Mouse (Mus musculus) cerebellum, adult 2 months (tissue): ENCODE measurements around the gene Anks4b. TPM values are rescaled to one million over a fixed set of nuclear protein-coding genes. Genes with fewer than 3 reads are reported as not detected.
A peak's percentile ranks its signal among the peaks of the same experiment; 100 is the strongest.

Experiments
- DNase-seq, 2 experiments: peaks; one replicate each; pipeline ENCODE4 v3.0.0; 2021
- H3K27ac ChIP-seq: fragments of 200-500 bp; 2 replicates; pipeline ENCODE4 v1.5.1; 2012; ENCODE audit warnings: low read length, control low read depth, inconsistent platforms; ENCODE audit not compliant: insufficient read depth
- H3K27me3 ChIP-seq: fragments of 200-500 bp; 2 replicates; pipeline ENCODE4 v1.6.1; 2012; ENCODE audit warnings: inconsistent platforms, mild to moderate bottlenecking, low read length, moderate library complexity; ENCODE audit not compliant: control insufficient read depth, insufficient read depth
- H3K4me1 ChIP-seq: fragments of 200-500 bp; 2 replicates; pipeline ENCODE4 v1.6.1; 2011; ENCODE audit warnings: low read length; ENCODE audit not compliant: control insufficient read depth, insufficient read depth
- H3K4me3 ChIP-seq: fragments of 200-500 bp; replicated peaks from 2 replicates; pipeline ENCODE3; 2011; ENCODE audit warnings: mild to moderate bottlenecking, low read depth, low read length, control low read depth; ENCODE audit not compliant: insufficient read depth
- CTCF ChIP-seq: fragments of 200-500 bp; IDR thresholded peaks from 2 replicates; pipeline ENCODE4 v1.5.1; 2011; ENCODE audit warnings: low read depth, mild to moderate bottlenecking, control low read depth, low read length, moderate library complexity, borderline replicate concordance; ENCODE audit not compliant: insufficient read depth
- POLR2A ChIP-seq: fragments of 200-500 bp; IDR thresholded peaks from 2 replicates; pipeline ENCODE4 v1.6.1; 2011; ENCODE audit warnings: low read length, control low read depth, borderline replicate concordance; ENCODE audit not compliant: insufficient read depth
- WGBS: fragments of 180-500 bp; shearing (Covaris S2); methylation state at CpG from one replicate; pipeline ENCODE4 v1.1.7; 2018; 5-methylcytosine and 5-hydroxymethylcytosine counted together
- polyA plus RNA-seq: library from polyadenylated mRNA; depleted of rRNA; stranded (reverse); fragments of >200 nt; gene quantifications from 2 replicates; pipeline ENCODE4 v1.2.3, GENCODE M21; 2012

Gene Anks4b
- polyA plus RNA-seq, 1 experiment = not detected

DNA sequence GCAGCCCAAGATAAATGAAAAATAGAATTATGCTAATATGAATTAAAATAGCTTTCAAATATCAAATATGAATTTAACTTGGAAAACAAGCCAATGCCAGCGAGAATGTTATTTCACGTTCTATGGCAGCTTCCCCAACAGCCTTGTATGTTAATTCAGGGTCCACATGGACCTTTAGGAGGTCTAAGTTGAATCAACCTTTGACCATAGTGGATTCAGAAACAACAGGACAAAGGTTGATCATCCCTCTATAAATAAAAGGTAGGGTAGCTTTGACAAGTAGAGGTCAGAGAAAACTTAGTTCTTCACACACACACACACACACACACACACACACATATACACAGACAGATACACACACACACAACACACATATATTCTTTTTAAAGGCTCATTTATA, 22.8 kb upstream of the Anks4b start:
- no peak overlapping the region for H3K27ac ChIP-seq
- peaks cover under 1% of the 10 kb centered on the region; the same call in 1 of the 2 replicates for H3K4me1 ChIP-seq
- H3K4me3 ChIP-seq = no peak overlapping the region
- WGBS = 85% methylated on average over 2 of the region's 2 CpGs
- no peak for DNase-seq
- no peaks in the 10 kb centered on the region for H3K27me3 ChIP-seq
- no peak for TF ChIP-seq CTCF
- no peak for TF ChIP-seq POLR2A

DNA sequence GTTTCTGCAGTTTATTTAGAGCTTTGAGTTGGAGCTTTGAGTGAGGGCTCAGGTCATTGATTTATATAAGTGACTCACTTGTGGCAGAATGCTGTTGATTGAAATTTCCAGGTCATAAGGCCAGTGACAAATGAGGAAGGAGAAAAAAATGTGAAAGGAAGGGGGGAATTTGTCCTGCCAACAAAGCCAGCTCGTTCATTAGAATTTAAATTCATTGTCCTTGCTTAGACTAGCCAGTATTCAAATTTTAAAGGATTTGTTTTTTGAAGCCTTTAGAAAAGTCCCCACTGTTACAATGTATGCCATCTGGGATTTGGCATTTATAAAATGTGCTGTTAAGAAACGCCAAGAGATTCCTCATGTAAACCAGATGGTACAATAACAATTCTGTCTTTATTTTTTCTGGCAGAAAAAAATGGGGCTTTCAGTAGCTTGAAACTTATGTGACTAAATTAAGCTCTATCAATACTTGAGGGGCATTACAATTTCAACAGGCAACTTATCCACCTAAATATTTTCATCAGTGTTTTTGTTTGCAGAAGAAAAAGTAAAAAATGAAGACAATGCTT, 16.7 kb upstream of the Anks4b start:
- Histone ChIP-seq H3K27ac (no peak overlapping the region), H3K27me3 (no peaks in the 10 kb centered on the region), H3K4me1 (peaks cover 12% of the 10 kb centered on the region), H3K4me3 (no peak overlapping the region)
- DNase-seq = peak in 1 of 2 experiments; percentile 63
- 8% methylated on average over 2 of the region's 2 CpGs for WGBS
- TF ChIP-seq POLR2A = no peak
- no peak for TF ChIP-seq CTCF

DNA sequence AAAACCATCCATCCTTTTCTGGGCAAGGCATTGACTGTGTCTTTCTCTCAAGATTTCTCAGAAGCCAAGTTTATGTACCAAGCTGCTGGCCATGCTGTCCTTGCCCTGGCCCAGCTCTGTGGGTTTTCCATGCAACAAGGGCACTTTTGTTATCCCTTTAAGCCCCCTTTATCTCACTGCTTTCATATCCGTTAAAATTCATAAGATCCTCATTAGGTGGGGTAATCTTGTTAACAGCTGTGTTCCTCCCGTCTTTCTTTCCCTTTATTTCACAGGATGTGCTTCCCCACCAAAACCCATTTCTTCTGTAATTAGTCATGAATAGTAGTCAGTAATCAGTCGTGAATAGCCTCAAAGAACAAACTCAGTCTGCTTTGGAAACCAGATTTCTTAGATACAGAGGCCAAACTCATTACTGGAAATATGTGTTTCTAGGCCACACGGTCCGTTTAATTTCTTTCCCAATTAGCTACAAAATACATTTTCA, 16.0 kb upstream of the Anks4b start:
- Histone ChIP-seq H3K27ac (no peak overlapping the region), H3K4me3 (no peak overlapping the region), H3K4me1 (peaks cover 12% of the 10 kb centered on the region), H3K27me3 (no peaks in the 10 kb centered on the region)
- TF ChIP-seq POLR2A (no peak), CTCF (no peak)
- DNase-seq = peak in 1 of 2 experiments; percentile 7
- 61% methylated on average over 5 of the region's 5 CpGs for WGBS

DNA sequence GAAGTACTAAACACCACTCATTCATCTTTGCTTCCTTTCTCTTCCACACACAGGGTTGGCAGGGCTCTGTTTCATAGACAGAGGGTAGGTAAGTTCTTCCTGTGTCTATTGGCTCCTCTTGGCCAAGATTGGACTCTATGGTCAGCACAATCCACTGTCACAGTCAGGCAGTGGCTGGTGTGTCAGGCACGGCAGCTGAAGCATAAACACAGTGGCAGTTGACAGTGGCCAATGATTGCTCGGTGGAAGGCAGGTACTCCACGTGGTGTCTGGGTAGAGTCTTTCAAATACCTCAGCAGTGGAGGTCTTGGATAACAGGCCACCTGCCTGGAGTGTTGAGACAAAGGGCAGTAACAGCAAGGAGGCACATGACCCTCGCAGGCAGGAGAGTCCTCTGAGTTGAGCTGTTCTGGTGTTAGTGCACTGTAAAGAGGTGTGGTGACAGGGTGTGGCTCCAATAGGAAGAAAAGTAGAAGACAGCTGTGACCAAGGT, 15.5 kb upstream of the Anks4b start:
- H3K27ac ChIP-seq = no peak overlapping the region
- peak in 1 of 2 experiments; percentile 5 for DNase-seq
- H3K4me3 ChIP-seq = no peak overlapping the region
- H3K4me1 ChIP-seq = peaks cover 12% of the 10 kb centered on the region
- no peaks in the 10 kb centered on the region for H3K27me3 ChIP-seq
- no peak for TF ChIP-seq POLR2A
- TF ChIP-seq CTCF = no peak
- 59% methylated on average over 4 of the region's 4 CpGs for WGBS

DNA sequence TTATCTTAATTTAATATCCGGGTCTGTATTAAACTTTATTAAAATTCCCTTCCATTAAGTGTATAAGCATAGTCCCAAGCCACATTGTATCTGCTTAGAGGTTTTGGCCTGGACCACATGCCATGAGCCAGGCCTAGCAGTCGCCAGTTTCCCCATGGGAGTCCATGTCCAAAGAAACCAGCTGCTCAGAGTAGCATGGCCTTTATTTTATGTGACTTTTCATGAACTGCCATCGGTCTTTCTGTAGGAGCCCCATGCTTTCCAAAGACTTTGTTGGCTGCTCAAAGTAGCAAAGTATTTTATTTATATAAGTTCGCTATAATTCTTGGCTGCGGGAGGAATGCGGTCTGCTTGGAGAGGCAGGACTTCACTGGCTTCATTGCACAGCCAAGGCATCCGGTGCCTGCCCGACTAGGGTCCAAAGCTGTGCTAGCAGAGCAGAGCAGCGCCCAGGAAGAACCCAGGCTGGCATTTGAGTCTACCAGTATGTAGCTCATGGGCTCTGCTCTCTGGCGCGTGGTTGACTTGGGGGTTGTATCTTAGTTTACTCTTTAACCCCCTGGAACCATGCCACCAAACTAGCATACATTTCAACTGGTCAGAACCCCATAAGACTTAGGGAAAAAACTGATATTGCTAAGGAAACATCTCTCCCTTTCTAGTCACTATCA, 9.9 kb upstream of the Anks4b start:
- Histone ChIP-seq H3K4me1 (no peaks in the 10 kb centered on the region), H3K27ac (no peak overlapping the region), H3K4me3 (no peak overlapping the region), H3K27me3 (no peaks in the 10 kb centered on the region; the same call in 1 of the 2 replicates)
- no peak for TF ChIP-seq POLR2A
- no peak for TF ChIP-seq CTCF
- DNase-seq = no peak
- 41% methylated on average over 11 of the region's 11 CpGs for WGBS

DNA sequence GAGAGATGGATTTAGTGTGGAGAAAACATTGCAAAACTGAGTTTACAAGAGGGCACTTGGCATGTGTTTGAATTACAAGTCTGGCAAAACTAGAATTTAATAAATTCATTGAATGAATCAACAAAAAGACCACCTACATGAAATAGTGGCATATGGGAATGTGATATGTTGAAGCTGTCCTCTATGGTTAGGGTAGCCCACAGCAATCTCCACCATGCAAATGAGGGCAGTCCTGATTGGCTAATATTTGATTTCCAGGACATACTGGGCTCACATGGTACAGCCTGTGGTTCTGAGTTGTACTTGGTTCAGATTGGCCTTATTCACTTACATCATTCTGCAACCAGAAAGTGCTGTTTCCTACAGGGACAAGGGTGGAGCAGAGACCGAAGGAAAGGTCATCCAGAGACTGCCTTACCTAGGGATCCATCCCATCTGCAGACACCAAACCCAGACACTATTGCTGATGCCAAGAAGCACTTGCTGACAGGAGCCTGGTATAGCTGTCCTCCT, 1.4 kb upstream of the Anks4b start:
- no peaks in the 10 kb centered on the region for H3K27me3 ChIP-seq
- H3K27ac ChIP-seq = no peak overlapping the region
- no peak overlapping the region for H3K4me3 ChIP-seq
- 100% methylated on average over 1 of the region's 1 CpGs for WGBS
- DNase-seq = no peak
- TF ChIP-seq POLR2A (no peak), CTCF (no peak)
- H3K4me1 ChIP-seq = no peaks in the 10 kb centered on the region

DNA sequence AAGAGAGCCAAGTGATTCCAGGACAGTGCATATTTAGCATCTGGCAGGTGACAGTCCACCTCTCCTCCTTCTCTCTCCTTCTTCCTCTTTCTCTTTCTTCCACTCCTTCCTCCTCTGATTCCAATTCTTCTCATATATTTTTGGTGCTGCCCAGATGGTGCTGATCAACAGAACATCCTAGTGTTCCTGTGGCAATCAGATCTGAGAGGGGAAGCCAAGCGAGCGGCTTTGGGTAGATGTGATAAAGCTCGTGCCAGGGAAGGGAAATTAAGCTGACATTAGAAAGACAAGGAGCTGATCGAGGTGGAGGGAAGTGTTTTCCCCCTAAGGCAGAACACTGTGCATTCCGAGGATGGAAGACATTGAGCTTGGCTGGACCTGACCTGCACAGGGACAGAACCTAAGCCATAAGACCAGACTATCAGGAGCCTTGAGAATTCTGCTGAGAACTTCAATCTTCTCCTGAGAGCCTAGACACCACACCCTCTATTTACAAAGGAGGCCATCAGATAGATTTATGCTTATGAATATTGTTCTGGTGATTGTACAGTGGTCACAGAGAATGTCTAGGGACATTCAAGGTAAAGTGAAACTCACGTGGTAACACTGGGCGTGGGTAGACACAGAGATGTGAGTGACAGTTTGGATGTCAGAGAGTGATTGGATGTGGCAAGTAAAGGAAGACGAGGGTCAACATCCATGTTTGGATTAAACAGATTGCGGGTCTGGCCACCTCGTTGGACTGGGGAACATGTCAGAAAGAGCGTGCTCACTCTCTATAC, 1.3 kb downstream of the Anks4b start:
- no peak for DNase-seq
- Histone ChIP-seq H3K27me3 (no peaks in the 10 kb centered on the region), H3K4me3 (no peak overlapping the region), H3K27ac (no peak overlapping the region), H3K4me1 (no peaks in the 10 kb centered on the region)
- TF ChIP-seq POLR2A (no peak), CTCF (no peak)
- 82% methylated on average over 11 of the region's 11 CpGs for WGBS

DNA sequence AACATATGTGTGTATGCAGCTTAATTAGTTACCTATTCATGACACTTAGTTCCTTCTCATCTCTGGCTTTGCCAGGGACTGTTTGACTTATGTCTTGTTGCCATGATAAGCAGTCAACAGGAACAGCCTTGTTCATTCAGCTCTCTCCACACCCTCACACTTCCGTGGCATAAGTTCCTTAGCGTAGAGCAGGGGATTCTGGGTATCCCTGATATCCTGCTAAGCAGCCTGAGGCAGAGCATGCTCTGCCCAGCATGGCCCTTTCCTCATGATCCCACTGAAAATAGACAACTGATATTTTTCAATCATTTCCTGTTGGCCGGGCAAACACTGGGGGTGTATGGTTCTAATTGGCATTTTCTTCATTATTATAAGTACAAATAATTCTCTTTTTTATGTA, 4.0 kb downstream of the Anks4b start:
- Histone ChIP-seq H3K27ac (no peak overlapping the region), H3K27me3 (no peaks in the 10 kb centered on the region), H3K4me1 (peaks cover 6% of the 10 kb centered on the region), H3K4me3 (no peak overlapping the region)
- no peak for TF ChIP-seq CTCF
- no peak for TF ChIP-seq POLR2A
- WGBS = 90% methylated on average over 3 of the region's 3 CpGs
- DNase-seq = no peak
